Mouse (Mus musculus): ENCODE measurements at regions not wholly inside any gene's neighbourhood (a gene's known extent, or its start where the extent isn't known, plus 50 kb on each side); places are given as distances from the start of the nearest gene placed in this dataset.

GRCm38 (mm10) chr16:78637015-78637414 lies 60.5 kb upstream of the D16Ertd472e start:
- TF ChIP-seq CTCF (conservative IDR thresholded peaks at IDR 0.05; ENCODE audit: insufficient read depth, insufficient read length, low read depth, low read length) (peak; percentile 52), POLR2A (IDR thresholded peaks at IDR 0.05; ENCODE audit: low read depth, low read length) (no peak)

All from kidney, adult 2 months (tissue).